Mouse (Mus musculus) urinary bladder, adult 2 months (tissue): ENCODE results near the gene Cst11. TPM values are rescaled to one million over a fixed set of nuclear protein-coding genes. Genes with fewer than 3 reads are reported as not detected.

ENCODE experiments used
- polyA plus RNA-seq: library from polyadenylated mRNA; depleted of rRNA; stranded (reverse); fragments of >200 nt; gene quantifications from 2 replicates; pipeline ENCODE4 v1.2.3, GENCODE M21; 2012; rRNA removed

The Cst11 gene
- polyA plus RNA-seq, 1 experiment, result not detected

Other genes starting within 250 kb of the Cst11 start
- 26.0 and 41.5 TPM in 2 replicates for gene Nxt1, start 98.9 kb downstream of the Cst11 start, polyA plus RNA-seq
- gene Gzf1, start 90.5 kb downstream of the Cst11 start, polyA plus RNA-seq, result 11.2 and 13.2 TPM in 2 replicates
- gene Napb, start 39.0 kb downstream of the Cst11 start, polyA plus RNA-seq, result 3.5 and 4.0 TPM in 2 replicates
- gene Cstl1, start 21.1 kb downstream of the Cst11 start, polyA plus RNA-seq, result not detected in 2 replicates
- gene 8030411F24Rik, start 10.5 kb upstream of the Cst11 start, polyA plus RNA-seq, result not detected in 2 replicates
- gene Cst12, start 17.9 kb upstream of the Cst11 start, polyA plus RNA-seq, result not detected in 2 replicates
- not detected in 2 replicates for gene Cst8, start 27.3 kb upstream of the Cst11 start, polyA plus RNA-seq
- gene Cst13, start 48.6 kb upstream of the Cst11 start, polyA plus RNA-seq, result not detected in 2 replicates
- not detected in 2 replicates for gene Cst9, start 63.6 kb upstream of the Cst11 start, polyA plus RNA-seq
- not detected in 2 replicates for gene 9230104L09Rik, start 93.5 kb upstream of the Cst11 start, polyA plus RNA-seq
- gene Cst3, start 104.2 kb upstream of the Cst11 start, polyA plus RNA-seq, result 1,153 and 1,196 TPM in 2 replicates
- not detected in 2 replicates for gene Gm1330, start 231.8 kb upstream of the Cst11 start, polyA plus RNA-seq
- gene Gm10750, start 245.7 kb upstream of the Cst11 start, polyA plus RNA-seq, result not detected in 2 replicates